Mouse (Mus musculus) G1E-ER4 (cell line): ENCODE measurements around the gene Nhp2. TPM values are rescaled to one million over a fixed set of nuclear protein-coding genes. Genes with fewer than 3 reads are reported as not detected.

ENCODE experiments used
- GATA1 ChIP-seq: IDR thresholded peaks from one replicate; pipeline ENCODE4 v1.8.0; 2012; ENCODE audit warnings: low read length, inconsistent platforms
- polyA plus RNA-seq: library from polyadenylated mRNA; stranded (reverse); fragments of >175 nt; gene quantifications from 2 replicates; pipeline ENCODE4 v1.2.3, GENCODE M21; 2012

Nhp2 gene
- polyA plus RNA-seq, 1 experiment: 247 TPM

- no peak for TF ChIP-seq GATA1
Observed at GRCm38 (mm10) chr11:51646245-51646644, 26.7 kb downstream of the Nhp2 start.

- TF ChIP-seq GATA1: no peak
Observed at GRCm38 (mm10) chr11:51646751-51647667, 27.5 kb downstream of the Nhp2 start.

GRCm38 (mm10) chr11:51648566-51648965, 29.0 kb downstream of the Nhp2 start:
- TF ChIP-seq GATA1: no peak

- no peak for TF ChIP-seq GATA1
Observed at GRCm38 (mm10) chr11:51649111-51649888, 29.8 kb downstream of the Nhp2 start.

GRCm38 (mm10) chr11:51649889-51650199, 30.3 kb downstream of the Nhp2 start:
- TF ChIP-seq GATA1: no peak

- TF ChIP-seq GATA1: no peak
Observed at GRCm38 (mm10) chr11:51650261-51650660, 30.7 kb downstream of the Nhp2 start.

- TF ChIP-seq GATA1: no peak
Observed at GRCm38 (mm10) chr11:51650691-51651515, 31.4 kb downstream of the Nhp2 start, which contains the start of the genes N4bp3 and D930048N14Rik. N4bp3 (minus strand) TSS chr11:51650842. D930048N14Rik (plus strand) TSS chr11:51650954.

- TF ChIP-seq GATA1: no peak
Observed at GRCm38 (mm10) chr11:51652889-51653418, 33.4 kb downstream of the Nhp2 start.

- no peak for TF ChIP-seq GATA1
Observed at GRCm38 (mm10) chr11:51653736-51654135, 34.2 kb downstream of the Nhp2 start.

- no peak for TF ChIP-seq GATA1
Observed at GRCm38 (mm10) chr11:51654891-51655290, 35.4 kb downstream of the Nhp2 start.

GRCm38 (mm10) chr11:51656798-51657521, 37.4 kb downstream of the Nhp2 start:
- no peak for TF ChIP-seq GATA1

- TF ChIP-seq GATA1: no peak
Observed at GRCm38 (mm10) chr11:51658291-51658690, 38.8 kb downstream of the Nhp2 start.

- no peak for TF ChIP-seq GATA1
Observed at GRCm38 (mm10) chr11:51658705-51659104, 39.2 kb downstream of the Nhp2 start.

- TF ChIP-seq GATA1: no peak
Observed at GRCm38 (mm10) chr11:51661867-51662365, 42.4 kb downstream of the Nhp2 start.
